Mouse (Mus musculus) liver, adult 2 months (tissue): Measurements from ENCODE around the gene Rps8.

Experiments used
- CTCF ChIP-seq: fragments of 200-500 bp; IDR thresholded peaks from 2 replicates; pipeline ENCODE4 v1.5.1; 2011; ENCODE audit warnings: low read depth, low read length, control low read depth
- POLR2A ChIP-seq: fragments of 200-500 bp; IDR thresholded peaks from 2 replicates; pipeline ENCODE4 v1.6.1; 2011; ENCODE audit warnings: low read length, control low read depth; ENCODE audit not compliant: insufficient read depth; ENCODE audit errors: extremely low read depth

- TF ChIP-seq CTCF (no peak), POLR2A (no peak)
Measured at GRCm38 (mm10) chr4:117159666-117160065, 3.6 kb upstream of the Rps8 start.
